Mouse (Mus musculus): ENCODE data around the gene Gm49630.
"Not testable (repeated sequence)": the region's sequence is repeated elsewhere in the genome, so short reads cannot be mapped to it uniquely, and the experiment has no call there.

GRCm38 (mm10) chr17:7365615-7366014 lies 6.2 kb downstream of the Gm49630 start:
- not testable (repeated sequence) for TF ChIP-seq POLR2A (IDR thresholded peaks at IDR 0.05; ENCODE audit: borderline replicate concordance, control insufficient read depth, low read depth, low read length); CTCF (IDR thresholded peaks at IDR 0.05; ENCODE audit: control insufficient read depth, insufficient read depth, low read length)
